Mouse (Mus musculus) lung, postnatal 0 days (tissue): ENCODE data around the gene Ncoa3.

Experiments used
- CTCF ChIP-seq: IDR thresholded peaks from 2 replicates; pipeline ENCODE4 v1.5.1; 2016; ENCODE audit warnings: antibody characterized with exemption, mild to moderate bottlenecking
- EP300 ChIP-seq: IDR thresholded peaks from 2 replicates; pipeline ENCODE4 v1.6.1; 2016; ENCODE audit warnings: antibody characterized with exemption, mild to moderate bottlenecking, control low read depth

- no peak for TF ChIP-seq EP300
- no peak for TF ChIP-seq CTCF
Measured at GRCm38 (mm10) chr2:165981248-165981977, 11.0 kb upstream of the Ncoa3 start.
